Mouse (Mus musculus): ENCODE data around the gene Stambpl1.
A peak's percentile ranks its signal among the peaks of the same experiment; 100 is the strongest.
"Not testable (repeated sequence)": the region's sequence is repeated elsewhere in the genome, so short reads cannot be mapped to it uniquely, and the experiment has no call there.

Stambpl1 gene

DNA sequence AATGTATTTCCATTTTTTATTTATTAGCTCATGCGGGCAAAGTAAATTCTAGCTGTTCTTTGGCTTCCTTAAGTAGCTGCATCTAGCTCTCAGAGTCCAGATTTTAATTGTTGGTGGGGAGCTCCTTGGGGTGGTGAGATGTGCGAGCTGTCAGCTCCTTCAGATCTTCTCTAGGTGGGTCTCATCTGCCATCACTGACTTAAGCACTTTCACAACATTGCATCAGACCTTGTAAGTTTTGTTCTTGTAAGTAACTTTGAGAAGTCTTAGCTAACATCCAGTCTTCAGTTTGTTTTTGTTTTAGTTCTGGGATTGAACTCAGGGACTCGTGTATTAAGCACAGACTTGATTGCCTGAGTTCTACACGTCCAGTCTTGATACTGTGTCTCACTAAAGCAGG lies 6.9 kb downstream of the Stambpl1 start:
- DNase-seq: no peak

DNA sequence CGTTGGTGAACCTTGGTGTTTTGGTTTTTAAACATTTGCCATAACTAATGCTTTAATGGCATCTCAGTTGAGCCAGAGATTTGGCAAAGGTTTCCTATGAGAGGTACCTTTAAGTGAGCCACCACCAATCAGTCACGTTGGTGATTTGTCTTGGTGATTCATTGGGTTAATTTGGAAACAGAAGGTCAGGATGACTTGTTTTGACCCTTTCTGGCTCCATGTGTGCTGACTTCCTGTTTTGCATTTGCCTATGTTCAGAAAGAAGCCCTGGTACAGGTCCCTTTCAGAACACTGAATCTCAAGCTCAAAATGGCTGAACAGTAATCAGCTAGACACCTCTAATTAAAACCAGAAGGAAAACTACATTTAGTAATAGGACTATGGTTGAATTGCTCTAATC lies 7.5 kb downstream of the Stambpl1 start:
- DNase-seq: no peak

DNA sequence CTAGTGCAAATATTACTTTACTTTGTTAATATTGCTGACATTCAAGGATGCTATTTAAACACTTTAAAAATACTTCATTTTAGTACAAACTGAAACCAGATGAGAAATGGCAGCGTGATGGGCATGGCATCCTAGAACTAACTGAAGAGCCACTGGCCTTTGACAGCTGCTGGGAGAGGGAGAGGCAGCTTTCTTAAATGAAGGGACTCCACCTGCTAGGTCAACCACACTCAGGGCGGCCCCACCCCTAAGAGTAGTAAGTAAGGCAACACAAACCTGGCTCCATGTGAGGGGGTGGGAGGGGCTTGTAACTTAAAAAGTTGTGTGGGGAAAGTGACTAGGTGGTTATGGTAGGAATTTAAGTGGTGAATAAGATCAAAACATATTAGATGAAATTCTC lies 10.6 kb downstream of the Stambpl1 start:
- no peak for DNase-seq

DNA sequence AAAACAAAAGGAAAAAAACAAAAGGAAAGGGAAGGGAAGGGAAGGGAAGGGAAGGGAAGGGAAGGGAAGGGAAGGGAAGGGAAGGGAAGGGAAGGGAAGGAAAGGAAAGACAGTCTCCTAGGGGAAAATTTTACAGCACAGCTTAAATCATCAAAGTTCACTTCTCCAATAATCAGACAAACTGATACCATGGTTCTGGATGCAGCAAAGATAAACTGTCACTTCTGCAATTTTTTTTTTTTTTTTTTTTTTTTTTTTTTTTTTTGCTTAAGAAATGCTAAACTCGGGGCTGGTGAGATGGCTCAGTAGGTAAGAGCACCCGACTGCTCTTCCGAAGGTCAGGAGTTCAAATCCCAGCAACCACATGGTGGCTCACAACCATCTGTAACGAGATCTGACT lies 14.1 kb downstream of the Stambpl1 start:
- DNase-seq: not testable (repeated sequence)

DNA sequence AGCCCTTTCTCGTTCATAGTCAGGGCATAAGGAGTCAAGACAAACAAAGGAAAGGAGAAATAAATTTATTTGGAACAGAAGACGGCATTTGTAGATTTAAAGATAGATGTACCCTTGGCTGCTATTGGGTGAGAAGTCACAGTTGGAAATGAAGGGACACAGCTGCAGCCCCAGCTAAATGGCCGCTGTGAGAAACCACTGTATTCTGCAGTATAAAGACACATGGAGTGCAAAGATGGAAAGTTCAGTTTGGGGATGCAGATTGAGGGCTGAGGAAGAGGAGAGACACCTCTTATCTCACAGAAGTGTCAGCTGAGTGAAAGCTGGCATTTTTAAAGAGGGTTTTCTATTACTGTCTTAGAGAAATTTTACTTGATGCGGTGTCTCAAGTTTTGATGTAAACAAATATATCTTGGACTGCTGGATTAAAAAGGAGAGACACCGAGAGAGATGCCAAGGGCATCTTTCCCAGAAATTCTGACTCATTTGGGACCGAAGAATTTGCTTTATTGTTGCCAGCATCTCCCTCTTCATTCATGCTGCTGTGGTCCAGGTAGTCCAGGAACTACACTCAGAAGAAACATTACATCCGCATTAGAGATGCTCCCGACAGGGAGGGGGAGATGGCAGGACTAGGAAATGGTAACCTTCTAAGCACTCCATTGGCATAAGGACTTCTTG lies 14.9 kb downstream of the Stambpl1 start:
- DNase-seq: no peak

DNA sequence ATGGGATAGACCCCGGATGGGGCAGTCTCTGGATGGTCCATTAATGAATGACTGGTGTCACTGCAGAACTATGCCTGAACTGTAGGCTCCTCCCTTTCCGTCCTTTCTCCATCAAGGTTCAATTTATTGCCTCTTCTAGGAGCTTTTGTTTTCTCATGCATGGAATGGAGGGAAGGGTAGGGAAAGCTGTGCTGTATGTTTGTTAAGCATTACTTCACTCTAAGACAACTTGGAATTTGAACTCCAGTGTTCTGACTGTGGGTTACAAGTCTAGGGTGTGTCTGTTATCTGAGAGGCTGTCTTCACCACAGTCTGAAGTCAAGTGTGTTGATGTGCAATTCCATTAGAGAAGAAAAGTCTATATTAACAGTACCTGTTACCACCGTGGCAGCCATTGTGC lies 17.0 kb downstream of the Stambpl1 start:
- DNase-seq: no peak

DNA sequence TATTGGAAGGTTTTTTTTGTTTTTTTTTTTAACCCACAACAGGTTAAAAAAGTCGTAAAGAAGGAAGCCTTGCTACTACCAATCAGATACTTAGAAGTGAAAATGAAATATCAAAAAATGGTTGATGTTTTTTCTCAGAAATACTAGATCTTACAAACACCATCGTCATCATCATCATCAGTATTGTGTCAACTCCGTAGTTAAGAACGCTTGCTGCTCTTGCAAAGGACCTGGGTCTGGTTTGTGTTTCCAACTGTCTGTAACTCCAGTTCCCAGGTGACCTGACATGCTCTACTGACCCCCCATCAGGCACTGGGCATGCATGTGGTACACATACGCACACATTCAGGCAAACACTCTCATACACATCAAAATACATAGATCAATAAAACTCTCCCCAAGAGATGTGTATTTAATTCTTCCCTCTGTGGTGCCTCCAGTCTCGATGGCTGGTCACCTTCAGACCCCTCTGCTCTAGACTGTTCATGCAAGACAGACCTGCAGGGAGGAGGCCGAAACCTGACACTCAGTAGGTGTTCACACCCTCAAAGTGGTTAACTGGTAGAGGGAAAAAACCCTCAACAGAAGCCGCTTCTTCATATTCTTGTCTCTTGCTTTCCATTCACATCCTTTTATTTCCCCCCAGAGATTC lies 18.0 kb downstream of the Stambpl1 start:
- DNase-seq: no peak

DNA sequence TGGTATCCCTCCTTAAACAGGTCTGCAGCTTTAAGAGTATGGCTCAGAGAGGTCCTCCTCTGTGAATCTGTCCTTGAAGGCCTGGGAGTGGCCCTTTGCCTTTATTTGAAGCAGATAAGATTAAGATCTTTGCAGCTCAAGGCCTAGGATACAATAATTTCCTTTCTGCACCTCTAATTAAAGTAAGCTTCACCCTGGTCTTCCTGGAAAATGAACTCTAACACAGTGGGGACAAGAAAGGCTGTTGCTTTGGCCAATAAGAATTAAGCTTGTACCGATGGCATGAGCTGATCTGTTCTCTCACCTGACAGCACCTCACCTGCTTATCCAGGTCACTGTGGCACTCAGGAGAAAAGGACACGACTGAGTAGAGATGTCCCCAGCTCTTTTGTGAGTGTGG lies 18.8 kb downstream of the Stambpl1 start:
- DNase-seq: no peak

DNA sequence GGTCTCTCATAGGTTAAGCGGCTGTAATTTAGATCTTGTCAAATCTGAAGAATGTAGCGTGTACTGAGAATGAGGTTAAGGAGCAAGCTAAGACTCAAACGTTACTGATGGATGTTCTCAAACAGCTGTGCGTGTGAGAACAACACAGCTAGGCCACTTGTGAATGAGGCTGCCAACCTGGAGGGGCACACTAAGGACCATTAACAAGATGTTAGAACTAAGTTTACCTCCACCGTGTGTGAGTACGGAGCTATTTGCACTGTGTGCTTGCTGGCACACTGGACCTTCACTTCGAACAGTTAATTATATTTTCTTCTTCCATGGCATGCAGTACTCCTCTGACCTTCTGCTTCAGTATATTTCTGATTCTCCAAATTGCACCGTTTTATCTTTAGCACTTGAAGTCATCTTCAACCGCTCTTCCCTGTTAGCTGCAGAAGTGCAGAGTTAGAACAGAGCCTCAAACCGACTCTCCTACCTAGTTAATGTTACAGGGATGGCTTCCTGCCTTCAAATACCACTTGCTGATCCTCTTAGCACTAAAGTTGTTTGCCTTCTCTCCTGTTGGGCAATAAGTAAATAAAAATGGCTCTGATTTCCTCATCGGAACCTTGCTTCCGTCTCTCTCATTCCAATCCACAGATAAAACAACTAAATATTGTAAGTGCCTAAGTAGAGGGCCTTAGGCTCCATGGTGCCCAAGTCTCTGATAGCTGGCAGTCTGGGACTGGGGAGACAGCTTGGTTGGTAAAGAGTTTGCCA lies 20.6 kb downstream of the Stambpl1 start:
- DNase-seq: no peak

DNA sequence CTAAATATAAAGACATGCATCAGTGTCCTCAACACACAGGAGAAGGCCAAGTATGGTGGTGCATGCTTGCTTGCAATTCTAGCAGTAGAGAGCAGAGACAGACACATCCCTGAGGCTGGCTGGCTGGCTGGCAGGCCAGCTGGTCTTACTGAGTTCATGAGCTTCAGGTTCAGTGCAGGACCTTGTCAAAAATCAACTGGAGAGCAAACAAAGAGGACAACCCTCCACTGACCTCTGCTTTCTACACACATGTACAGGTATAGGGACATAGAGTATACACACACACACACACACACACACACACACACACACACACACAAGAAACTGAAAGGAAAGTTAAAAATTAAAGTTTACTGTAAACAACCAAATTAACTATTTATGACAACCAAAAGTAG lies 21.2 kb downstream of the Stambpl1 start:
- DNase-seq: no peak

DNA sequence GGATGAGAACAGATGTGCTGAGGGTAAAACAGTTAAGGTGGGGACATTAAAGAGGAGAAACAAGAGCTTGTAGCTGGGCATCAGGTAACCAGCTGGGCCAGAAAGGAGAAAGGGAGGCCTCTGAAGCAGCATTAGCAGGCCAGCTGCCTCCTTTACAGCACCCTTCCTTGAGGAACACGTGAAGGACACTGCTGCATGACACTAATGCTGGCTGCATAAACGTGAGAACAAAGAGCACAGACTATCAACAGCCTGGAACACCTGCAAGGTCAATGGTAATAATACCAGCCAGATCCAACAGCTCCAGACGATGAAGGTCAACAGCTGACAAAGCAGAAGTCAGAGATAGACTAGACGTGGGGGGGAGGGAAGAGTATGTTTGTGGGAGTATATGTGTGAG lies 22.1 kb downstream of the Stambpl1 start:
- DNase-seq: no peak

DNA sequence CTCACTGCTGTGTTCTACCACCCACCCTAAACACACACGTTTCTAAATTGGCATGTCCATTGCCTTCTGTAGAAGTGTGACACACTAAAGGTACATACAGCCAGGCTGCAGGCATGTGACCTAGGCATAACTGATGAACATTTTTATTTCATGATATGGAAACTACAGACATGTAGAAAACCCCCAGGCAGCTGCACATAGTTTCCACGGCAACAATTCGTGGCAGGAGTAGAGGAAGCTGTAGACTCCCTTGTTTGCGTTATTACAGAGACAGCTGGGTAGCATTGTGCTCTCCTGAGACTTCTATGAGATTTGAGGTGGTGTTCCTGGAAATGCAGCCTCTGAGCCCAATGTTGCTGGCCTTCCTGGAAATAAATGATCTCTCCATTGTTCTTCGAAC lies 24.9 kb downstream of the Stambpl1 start:
- no peak for DNase-seq

DNA sequence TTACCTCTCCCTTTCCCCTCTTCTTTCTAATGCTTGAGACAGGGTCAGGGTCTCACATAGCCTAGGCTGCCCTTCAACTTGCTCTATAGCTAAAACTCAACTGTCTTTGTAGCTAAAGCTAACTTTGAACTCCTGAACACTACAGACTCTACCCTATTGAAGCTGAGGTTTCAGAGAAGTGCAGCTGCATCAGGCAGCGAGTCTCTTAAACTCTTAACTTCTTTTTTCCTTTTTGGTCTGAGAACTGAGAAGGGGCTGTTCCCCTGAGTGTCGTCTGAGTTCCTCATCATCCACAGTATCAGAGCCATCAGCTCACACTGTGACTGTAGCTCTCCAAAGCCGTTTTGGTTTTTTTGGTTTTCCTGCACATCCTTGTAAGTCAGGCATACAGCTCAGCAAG lies 25.7 kb downstream of the Stambpl1 start:
- no peak for DNase-seq

DNA sequence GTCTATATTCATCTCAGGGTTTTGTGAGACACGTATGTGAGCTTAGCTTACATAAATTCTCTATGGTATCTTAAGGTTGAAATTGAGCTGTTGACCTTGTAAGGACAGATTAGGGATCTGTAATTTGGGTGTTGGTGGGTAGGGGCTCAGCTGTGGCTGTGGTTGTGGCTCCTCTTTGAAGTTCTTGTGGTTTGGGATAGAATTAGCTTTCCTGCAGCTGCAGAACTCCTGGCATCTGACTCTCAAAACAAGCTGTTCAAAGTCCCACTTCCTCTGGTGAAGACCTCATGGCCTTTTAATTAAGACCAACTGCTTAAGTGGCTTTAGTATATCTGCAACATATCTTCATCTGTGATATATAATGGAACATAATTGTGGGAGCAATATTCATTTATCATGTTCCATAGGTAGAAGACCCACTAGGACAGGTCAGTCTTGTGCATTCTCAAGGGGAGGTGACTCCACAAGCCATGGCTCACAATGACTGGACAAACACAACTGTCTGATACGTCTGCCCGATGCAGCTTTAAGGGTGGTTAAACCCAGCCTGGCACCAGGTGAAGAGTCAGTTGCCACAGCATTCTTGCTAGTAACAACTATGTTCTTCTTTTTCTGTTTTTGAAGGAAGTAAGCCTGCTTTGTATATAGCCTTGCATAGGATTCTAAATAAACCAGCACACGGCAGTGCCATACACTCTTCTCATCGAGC lies 27.4 kb downstream of the Stambpl1 start:
- no peak for DNase-seq

DNA sequence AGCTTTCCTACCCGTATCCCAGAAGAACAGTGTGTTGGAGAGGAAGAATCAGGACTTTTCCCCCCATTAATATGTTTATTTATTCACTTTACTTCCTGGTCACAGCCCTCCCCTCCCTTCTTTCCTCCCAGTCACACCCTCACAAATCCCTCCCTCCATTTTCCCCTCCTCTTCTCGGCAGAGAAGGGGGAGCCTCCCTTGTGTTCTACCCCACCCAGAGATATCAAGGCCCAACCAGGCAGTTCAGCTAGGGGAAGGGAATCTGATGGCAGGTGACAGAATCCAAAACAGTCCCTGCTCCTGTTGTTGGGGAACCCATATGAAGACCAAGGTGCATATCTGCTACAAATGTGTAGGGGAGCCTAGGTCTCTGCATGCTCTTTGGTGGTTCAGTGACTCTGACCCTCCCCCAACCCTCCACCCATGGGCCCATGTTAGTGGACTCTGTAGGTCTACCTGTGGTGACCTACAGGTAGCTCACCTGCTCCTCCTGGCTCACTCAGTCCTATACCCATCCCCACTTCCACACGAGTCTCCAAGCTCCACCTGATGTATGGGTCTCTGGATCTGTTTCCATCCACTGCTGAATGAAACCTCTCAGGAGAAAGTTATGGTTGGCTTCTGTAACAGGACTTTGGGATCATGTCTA lies 28.8 kb downstream of the Stambpl1 start:
- DNase-seq: no peak

DNA sequence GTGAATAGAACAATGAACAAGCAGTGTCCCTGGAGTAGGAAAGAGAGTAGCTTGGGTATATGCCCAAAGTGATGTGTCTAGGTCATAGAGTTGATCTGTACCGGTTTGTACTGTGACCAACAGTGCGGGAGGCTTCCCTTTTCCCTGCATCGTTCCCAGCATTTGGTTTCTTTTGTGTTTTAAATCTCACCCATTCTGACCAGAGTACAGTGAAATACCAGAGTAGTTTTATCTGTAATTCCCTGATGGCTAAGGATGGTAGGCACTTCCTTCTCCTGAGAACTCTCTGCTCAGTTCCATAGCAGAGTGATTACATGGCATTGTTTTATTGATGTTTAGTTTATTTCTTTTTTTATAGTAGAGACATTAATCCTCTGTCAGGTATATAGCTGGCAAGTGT lies 30.8 kb downstream of the Stambpl1 start:
- no peak for DNase-seq

DNA sequence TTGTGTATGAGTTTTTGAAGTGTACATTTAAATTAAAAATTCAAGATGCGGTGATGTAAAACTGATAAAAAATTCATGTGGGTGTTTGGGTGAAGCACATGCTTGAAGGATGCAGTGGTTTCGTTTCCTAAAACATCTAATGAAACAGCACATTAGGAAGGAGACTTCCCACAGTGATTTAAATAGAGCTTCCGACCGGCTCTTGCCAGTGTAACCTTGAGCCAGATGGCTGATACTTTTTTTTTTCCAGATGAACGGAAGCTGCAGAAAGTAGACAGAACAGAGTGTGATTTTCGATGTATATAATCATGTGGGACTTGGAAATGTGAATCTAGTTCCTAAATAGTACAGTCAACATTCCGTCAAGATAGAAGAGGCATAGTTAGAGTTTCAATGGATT lies 39.6 kb downstream of the Stambpl1 start:
- no peak for DNase-seq

DNA sequence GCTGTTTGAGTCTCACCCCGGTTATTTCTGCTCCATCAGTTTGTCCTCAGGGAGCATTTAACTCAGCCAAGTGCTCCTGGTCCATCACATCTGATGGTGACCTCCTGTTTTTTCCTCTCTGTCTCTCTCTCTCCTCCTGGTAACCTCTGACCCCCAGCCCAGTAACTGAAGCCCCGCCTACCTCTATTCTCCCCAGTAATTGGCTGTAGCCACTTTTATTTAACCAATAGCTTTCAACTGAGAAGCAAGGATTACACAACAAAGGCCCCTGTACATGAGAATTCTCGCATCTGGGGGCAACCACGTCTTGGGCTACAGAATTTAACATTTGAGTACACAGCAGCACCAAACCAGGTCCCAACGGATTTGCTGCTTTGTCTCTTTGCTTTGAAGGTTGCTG lies 40.3 kb downstream of the Stambpl1 start:
- DNase-seq: no peak

DNA sequence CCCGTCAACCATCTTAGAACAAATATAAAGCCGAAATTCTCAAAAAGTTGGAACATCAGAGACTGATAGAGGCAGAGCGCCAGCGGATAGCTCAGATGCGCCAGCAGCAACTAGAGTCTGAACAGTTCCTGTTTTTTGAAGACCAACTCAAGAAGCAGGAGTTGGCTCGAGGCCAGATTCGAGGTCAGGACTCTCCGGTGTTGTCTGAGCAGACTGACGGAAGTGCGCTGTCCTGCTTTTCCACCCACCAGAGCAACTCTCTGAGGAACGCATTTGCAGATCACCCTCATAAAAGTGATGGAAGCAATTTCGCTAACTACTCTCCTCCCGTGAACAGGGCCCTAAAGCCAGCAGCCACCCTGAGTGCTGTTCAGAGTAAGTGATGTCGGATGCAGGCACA lies 41.9 kb downstream of the Stambpl1 start:
- peak; percentile 54 to 64 for DNase-seq

DNA sequence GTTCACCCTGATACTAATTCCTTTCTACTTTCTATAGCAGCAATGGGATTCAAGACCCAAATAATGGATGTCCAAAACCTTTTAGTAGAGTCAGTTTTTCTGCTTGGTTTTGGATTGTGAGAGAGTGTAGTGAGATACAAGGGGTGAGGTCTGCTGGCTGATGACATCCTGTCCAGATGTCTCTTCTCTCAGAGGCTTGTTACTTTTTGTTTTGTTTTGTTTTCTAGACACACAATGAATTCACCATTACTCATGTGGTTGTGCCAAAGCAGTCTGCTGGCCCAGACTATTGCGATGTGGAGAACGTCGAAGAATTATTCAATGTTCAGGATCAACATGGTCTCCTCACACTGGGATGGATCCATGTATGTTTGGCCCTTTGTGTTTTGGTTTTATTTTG lies 44.0 kb downstream of the Stambpl1 start:
- DNase-seq: no peak

DNA sequence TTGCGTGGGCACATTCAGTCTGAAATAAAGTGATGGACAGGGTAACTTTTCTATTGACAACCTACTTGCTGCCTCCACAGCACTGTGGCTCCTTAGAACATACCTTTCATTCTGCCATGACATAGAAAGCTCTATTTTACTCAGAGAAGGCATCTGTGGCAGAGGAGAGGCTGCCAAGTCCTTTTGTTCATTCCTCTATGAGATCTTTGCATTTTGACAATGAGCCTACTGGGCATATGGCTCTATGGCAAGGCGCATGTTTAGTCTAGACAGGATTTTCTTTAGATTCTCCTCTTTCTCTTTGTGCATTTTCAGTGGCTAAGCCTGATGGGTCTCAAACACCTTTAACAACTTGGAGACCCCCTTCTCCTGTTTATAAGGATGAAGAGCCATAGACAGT lies 45.7 kb downstream of the Stambpl1 start:
- no peak for DNase-seq

DNA sequence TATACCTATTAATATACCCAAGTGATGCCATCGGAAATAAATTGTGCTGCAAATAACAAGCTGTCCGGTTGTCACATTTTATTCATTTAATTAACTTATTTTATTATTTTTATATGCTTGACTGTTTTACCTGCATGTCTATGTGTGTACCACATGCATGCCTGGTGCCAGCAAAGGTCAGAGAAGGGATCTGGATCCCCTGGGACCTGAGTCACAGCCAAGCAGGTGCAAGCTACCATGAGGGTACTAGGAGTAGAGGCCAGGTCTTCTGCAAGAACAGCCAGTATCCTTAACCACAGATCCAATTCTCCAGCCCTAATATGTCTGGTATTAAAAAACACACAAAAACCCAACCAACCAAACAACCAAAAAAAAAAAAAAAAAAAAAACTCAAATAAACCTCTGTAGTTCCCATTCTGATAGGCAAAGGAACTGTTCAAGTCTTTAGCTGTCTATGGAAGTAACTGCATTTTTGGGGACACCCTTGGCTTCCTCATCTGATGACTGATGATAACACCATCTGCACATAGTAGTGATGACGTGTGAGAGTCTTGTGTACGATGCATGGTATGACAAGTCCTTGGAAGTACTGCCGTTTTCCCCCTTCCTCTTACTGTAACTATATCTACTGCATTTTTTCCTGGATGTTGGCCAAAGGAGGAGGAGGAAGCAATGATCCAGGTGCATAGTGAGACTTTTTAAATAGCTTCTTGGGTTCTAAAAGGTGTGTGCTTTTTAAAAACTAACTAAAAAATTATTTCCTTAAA lies 48.4 kb downstream of the Stambpl1 start:
- no peak for DNase-seq
